Comparison of ENCODE assay signal across 31 mouse cellular contexts in the genomic region with DNA sequence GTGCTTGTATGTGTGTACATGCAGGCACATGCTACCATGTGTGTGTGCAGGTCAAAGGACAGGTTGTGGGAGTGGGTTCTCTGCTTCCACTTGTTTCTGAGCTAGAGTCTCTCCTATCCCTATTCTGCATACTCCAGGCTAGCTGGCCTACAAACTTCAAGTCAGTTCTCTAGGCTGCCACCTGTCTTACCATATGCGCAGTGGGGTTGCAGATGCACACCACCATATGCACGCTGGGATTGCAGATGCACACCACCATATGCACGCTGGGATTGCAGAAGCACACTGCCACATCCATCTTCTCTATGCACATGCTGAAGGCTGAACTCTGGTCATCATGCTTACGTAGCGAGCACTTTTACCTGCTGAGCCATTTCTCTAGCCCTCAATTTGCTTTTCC. TPM values are rescaled to one million over a fixed set of nuclear protein-coding genes. Genes with fewer than 3 reads are reported as not detected.
DNase-seq lines count a peak whose midpoint lies in the region; ATAC-seq and TF ChIP-seq lines count a peak whose summit lies in the region.
"Had no signal": no experiment of that assay in that cellular context is flagged by ENCODE, and none has a peak within 500 bp of the region (broad histone marks: within the 10 kb centered on the region; RNA-seq: fewer than 3 reads in every experiment).

No protein-coding gene starts in this region.

- no peak overlapping the region for H3K4me3 ChIP-seq in forebrain, embryonic 16.5 days (replicated peaks; ENCODE audit: low read length)
- no peak overlapping the region for H3K4me3 ChIP-seq in forebrain, embryonic 10.5 days
- H3K4me3 ChIP-seq in kidney, embryonic 15.5 days (replicated peaks) = no peak overlapping the region
- H3K4me3 ChIP-seq: forebrain, embryonic 15.5 days; gastrocnemius, adult 2 months; hindbrain, embryonic 12.5 days; hindbrain, embryonic 15.5 days had no signal

- H3K4me2 ChIP-seq in forebrain, embryonic 16.5 days (ENCODE audit: low read length) = no peak overlapping the region
- no peak overlapping the region for H3K4me2 ChIP-seq in kidney, embryonic 15.5 days
- H3K4me2 ChIP-seq: forebrain, embryonic 15.5 days; heart, embryonic 11.5 days; hindbrain, embryonic 12.5 days; hindbrain, embryonic 15.5 days had no signal

- 67% methylated on average over 5 of the region's 5 CpGs for WGBS in forebrain, embryonic 16.5 days
- 87% methylated on average over 5 of the region's 5 CpGs for WGBS in forebrain, embryonic 10.5 days
- 87% methylated on average over 5 of the region's 5 CpGs for WGBS in kidney, embryonic 15.5 days

- no peak overlapping the region for H3K27ac ChIP-seq in forebrain, embryonic 16.5 days (ENCODE audit: low read length)
- no peak overlapping the region for H3K27ac ChIP-seq in forebrain, embryonic 10.5 days
- no peak overlapping the region for H3K27ac ChIP-seq in kidney, embryonic 15.5 days
- H3K27ac ChIP-seq: forebrain, embryonic 15.5 days; gastrocnemius, adult 2 months; hindbrain, embryonic 12.5 days; hindbrain, embryonic 15.5 days had no signal

- H3K4me1 ChIP-seq in forebrain, embryonic 16.5 days (replicated peaks; ENCODE audit: control insufficient read depth, insufficient read depth, low read length) = peaks cover 11% of the 10 kb centered on the region
- peaks cover 21% of the 10 kb centered on the region for H3K4me1 ChIP-seq in forebrain, embryonic 10.5 days
- H3K4me1 ChIP-seq in kidney, embryonic 15.5 days = no peaks in the 10 kb centered on the region
- H3K4me1 ChIP-seq: hindbrain, embryonic 15.5 days had no signal

- H3K36me3 ChIP-seq in forebrain, embryonic 16.5 days (ENCODE audit: control insufficient read depth, insufficient read depth) = no peaks in the 10 kb centered on the region
- no peaks in the 10 kb centered on the region for H3K36me3 ChIP-seq in forebrain, embryonic 10.5 days (replicated peaks)
- H3K36me3 ChIP-seq in kidney, embryonic 15.5 days = no peaks in the 10 kb centered on the region
- H3K36me3 ChIP-seq: forebrain, embryonic 15.5 days; hindbrain, embryonic 12.5 days; hindbrain, embryonic 15.5 days had no signal

- ATAC-seq in forebrain, embryonic 16.5 days = 0 out of 2 replicates have a peak, but pooled peaks have one; percentile 16
- no peak for ATAC-seq in kidney, embryonic 15.5 days (replicated peaks; ENCODE audit: low FRiP score)
- ATAC-seq: CD4-positive, CD25-positive, alpha-beta regulatory T cell, adult 4 months; forebrain, embryonic 15.5 days had no signal

- no peak for DNase-seq in forebrain, embryonic 10.5 days (ENCODE audit: extremely low spot score, low spot score)
- DNase-seq in layer of hippocampus, adult 9-10 months (ENCODE audit: low spot score) = peak; percentile 18
- DNase-seq in layer of hippocampus, postnatal 25 days (ENCODE audit: extremely low spot score in 1 of 2, low spot score in 1 of 2) = no peak
- DNase-seq in brain, embryonic 14.5 days (ENCODE audit: low read depth) = peak; percentile 75
- DNase-seq in layer of hippocampus, adult 9-11 months = peak; percentile 27
- DNase-seq: adrenal gland, adult 2 months; adrenal gland, postnatal 14 days; cerebellum, adult 11-12 months; cerebellum, adult 8-10 months; cerebellum, postnatal 10 days; cerebellum, postnatal 36 days; gastrocnemius, adult 2 months; gastrocnemius, postnatal 14 days; heart, adult 11 months had no signal

- H3K9ac ChIP-seq in forebrain, embryonic 16.5 days (replicated peaks; ENCODE audit: low read depth, low read length) = no peak overlapping the region
- no peak overlapping the region for H3K9ac ChIP-seq in kidney, embryonic 15.5 days
- H3K9ac ChIP-seq: forebrain, embryonic 15.5 days; hindbrain, embryonic 12.5 days; hindbrain, embryonic 15.5 days had no signal

- H3K27me3 ChIP-seq in forebrain, embryonic 16.5 days (replicated peaks; ENCODE audit: control insufficient read depth, insufficient read depth, low read length) = peaks cover 2% of the 10 kb centered on the region; the same call in 1 of the 2 replicates
- peaks cover 89% of the 10 kb centered on the region for H3K27me3 ChIP-seq in forebrain, embryonic 10.5 days (ENCODE audit: poor library complexity, severe bottlenecking)
- H3K27me3 ChIP-seq in kidney, embryonic 15.5 days = peaks cover 28% of the 10 kb centered on the region

- TF ChIP-seq POLR2A in brain, embryonic 14.5 days (IDR thresholded peaks at IDR 0.05; ENCODE audit: borderline replicate concordance, extremely low read depth, insufficient read depth, insufficient read length, poor library complexity, severe bottlenecking) = no peak

- H3K9me3 ChIP-seq in forebrain, embryonic 16.5 days (ENCODE audit: control insufficient read depth, low read length) = no peaks in the 10 kb centered on the region
- no peaks in the 10 kb centered on the region for H3K9me3 ChIP-seq in forebrain, embryonic 10.5 days
- H3K9me3 ChIP-seq in kidney, embryonic 15.5 days (replicated peaks) = no peaks in the 10 kb centered on the region
- H3K9me3 ChIP-seq: forebrain, embryonic 15.5 days; hindbrain, embryonic 12.5 days; hindbrain, embryonic 15.5 days had no signal

- no peak for TF ChIP-seq CTCF in brain, embryonic 14.5 days (IDR thresholded peaks at IDR 0.05; ENCODE audit: borderline replicate concordance, extremely low read depth, insufficient read depth, insufficient read length)

RNA-seq across cellular contexts. Expression of gene Sox1, which starts 54.1 kb away (rescaled TPM):
- 4.4 and 4.5 TPM in 2 replicates for polyA plus RNA-seq in forebrain, embryonic 16.5 days (2015; fragmentation: Nextera tagmentation; extraction: Ambion mirVana)
- polyA plus RNA-seq in forebrain, embryonic 10.5 days (2016; fragmentation: Nextera tagmentation; extraction: Ambion mirVana) = 4.2 and 4.3 TPM in 2 replicates
- total RNA-seq in layer of hippocampus, postnatal 25 days (2021) = 10 to 100 TPM; 10.8 to 11.6 TPM
- polyA plus RNA-seq in brain, embryonic 14.5 days (2012; rRNA removed) = 23.5 and 30.1 TPM in 2 replicates
- not detected in 2 replicates for polyA plus RNA-seq in kidney, embryonic 15.5 days (2015; fragmentation: Nextera tagmentation; extraction: Ambion mirVana)
- total RNA-seq: adrenal gland, adult 2 months; adrenal gland, postnatal 14 days; gastrocnemius, adult 2 months; gastrocnemius, postnatal 14 days; gastrocnemius, postnatal 4 days; heart, adult 8-10 months; heart, postnatal 25 days; hematopoietic stem cell, adult 5-6 weeks; MEL had no signal
- polyA plus RNA-seq: C2C12; CD4-positive, CD25-positive, alpha-beta regulatory T cell, adult 4 months; embryonic facial prominence, embryonic 14.5 days; heart, embryonic 11.5 days; heart, embryonic 14.5 days; heart, postnatal 0 days; intestine, embryonic 14.5 days had no signal

Comparison
In these comparisons a context has a peak if more than half of its experiments do, and no peak if none do; other contexts are left out.
1. DNase-seq: peak in layer of hippocampus, adult 9-10 months (single experiment), brain, embryonic 14.5 days (single experiment) and layer of hippocampus, adult 9-11 months (single experiment); none in forebrain, embryonic 10.5 days (single experiment) and layer of hippocampus, postnatal 25 days (0 of 2).